Mouse (Mus musculus) forebrain, embryonic 12.5 days (tissue): Measurements from ENCODE around the gene Dph5. TPM values are rescaled to one million over a fixed set of nuclear protein-coding genes. Genes with fewer than 3 reads are reported as not detected.

Source experiments
- ATAC-seq: fragments of 200-750 bp; cut with Nextera tagmentation; 2 replicates; pipeline ENCODE4 v1.8.0; 2017; ENCODE audit warnings: moderate TSS enrichment; ENCODE audit not compliant: low FRiP score
- H3K27ac ChIP-seq: fragments of 300-500 bp; sonication (generic); 2 replicates; pipeline ENCODE4 v1.5.1; 2016; ENCODE audit warnings: mild to moderate bottlenecking
- H3K27me3 ChIP-seq: fragments of 300-500 bp; sonication (generic); 2 replicates; pipeline ENCODE4 v1.6.1; 2016; ENCODE audit warnings: mild to moderate bottlenecking
- H3K36me3 ChIP-seq: fragments of 300-500 bp; sonication (generic); replicated peaks from 2 replicates; pipeline ENCODE4 v1.6.1; 2016; ENCODE audit warnings: mild to moderate bottlenecking
- H3K4me1 ChIP-seq: fragments of 300-500 bp; sonication (generic); 2 replicates; pipeline ENCODE4 v1.6.1; 2016
- H3K4me2 ChIP-seq: fragments of 300-500 bp; sonication (generic); 2 replicates; pipeline ENCODE4 v1.6.1; 2016; ENCODE audit warnings: mild to moderate bottlenecking, moderate library complexity
- H3K4me3 ChIP-seq: fragments of 300-500 bp; sonication (generic); replicated peaks from 2 replicates; pipeline ENCODE4 v1.5.1; 2016; ENCODE audit warnings: mild to moderate bottlenecking
- H3K9ac ChIP-seq: fragments of 300-500 bp; sonication (generic); 2 replicates; pipeline ENCODE4 v1.6.1; 2016; ENCODE audit warnings: mild to moderate bottlenecking
- H3K9me3 ChIP-seq: fragments of 300-500 bp; sonication (generic); 2 replicates; pipeline ENCODE4 v1.6.1; 2016
- WGBS: fragments of 180-500 bp; shearing (Covaris S2); methylation state at CpG from one replicate; pipeline ENCODE4 v1.1.7; 2016; 5-methylcytosine and 5-hydroxymethylcytosine counted together
- polyA plus RNA-seq: library from polyadenylated mRNA; unstranded; fragments of >200 nt; fragmentation: Nextera tagmentation; extraction: Ambion mirVana; gene quantifications from 2 replicates; pipeline ENCODE4 v1.2.1, GENCODE M21; 2016

Dph5 gene
- polyA plus RNA-seq, 1 experiment from 2014 or later = 28.3 TPM

- no peaks in the 10 kb centered on the region for H3K9me3 ChIP-seq
- 91% methylated on average over 8 of the region's 8 CpGs for WGBS
- no peak overlapping the region for H3K4me2 ChIP-seq
- H3K4me1 ChIP-seq = no peaks in the 10 kb centered on the region
- no peak overlapping the region for H3K27ac ChIP-seq
- H3K9ac ChIP-seq = no peak overlapping the region
- no peaks in the 10 kb centered on the region for H3K27me3 ChIP-seq
- ATAC-seq = no peak
- no peak overlapping the region for H3K4me3 ChIP-seq
- peaks cover 31% of the 10 kb centered on the region for H3K36me3 ChIP-seq
Observed at GRCm38 (mm10) chr3:115941464-115941863, 53.8 kb downstream of the Dph5 start.

GRCm38 (mm10) chr3:115944376-115944775 is 56.7 kb downstream of the Dph5 start:
- no peaks in the 10 kb centered on the region for H3K9me3 ChIP-seq
- 71% methylated on average over 6 of the region's 6 CpGs for WGBS
- H3K27me3 ChIP-seq = no peaks in the 10 kb centered on the region
- H3K4me1 ChIP-seq = no peaks in the 10 kb centered on the region
- ATAC-seq = no peak
- peaks cover 38% of the 10 kb centered on the region for H3K36me3 ChIP-seq
- no peak overlapping the region for H3K4me2 ChIP-seq
- H3K27ac ChIP-seq = no peak overlapping the region
- H3K9ac ChIP-seq = no peak overlapping the region
- H3K4me3 ChIP-seq = no peak overlapping the region

- no peak overlapping the region for H3K4me2 ChIP-seq
- H3K27me3 ChIP-seq = no peaks in the 10 kb centered on the region
- no peak overlapping the region for H3K4me3 ChIP-seq
- peaks cover 46% of the 10 kb centered on the region for H3K36me3 ChIP-seq
- H3K9ac ChIP-seq = no peak overlapping the region
- no peak overlapping the region for H3K27ac ChIP-seq
- H3K4me1 ChIP-seq = no peaks in the 10 kb centered on the region
- 95% methylated on average over 8 of the region's 8 CpGs for WGBS
- H3K9me3 ChIP-seq = no peaks in the 10 kb centered on the region
- no peak for ATAC-seq
Observed at GRCm38 (mm10) chr3:115946272-115946671, 58.6 kb downstream of the Dph5 start.

- no peaks in the 10 kb centered on the region for H3K27me3 ChIP-seq
- no peak overlapping the region for H3K9ac ChIP-seq
- H3K4me2 ChIP-seq = no peak overlapping the region
- ATAC-seq = peak; percentile 30; the same call in 1 of the 2 replicates
- WGBS = 68% methylated on average over 3 of the region's 3 CpGs
- peaks cover 45% of the 10 kb centered on the region for H3K36me3 ChIP-seq
- no peaks in the 10 kb centered on the region for H3K4me1 ChIP-seq
- no peak overlapping the region for H3K27ac ChIP-seq
- H3K4me3 ChIP-seq = no peak overlapping the region
- no peaks in the 10 kb centered on the region for H3K9me3 ChIP-seq
Observed at GRCm38 (mm10) chr3:115949220-115949920, 61.7 kb downstream of the Dph5 start.

- no peak for ATAC-seq
- H3K9ac ChIP-seq = no peak overlapping the region
- H3K27ac ChIP-seq = no peak overlapping the region
- peaks cover 41% of the 10 kb centered on the region for H3K36me3 ChIP-seq
- H3K9me3 ChIP-seq = no peaks in the 10 kb centered on the region
- no peaks in the 10 kb centered on the region for H3K27me3 ChIP-seq
- H3K4me2 ChIP-seq = no peak overlapping the region
- H3K4me3 ChIP-seq = no peak overlapping the region
- no peaks in the 10 kb centered on the region for H3K4me1 ChIP-seq
- WGBS = 84% methylated on average over 6 of the region's 6 CpGs
Observed at GRCm38 (mm10) chr3:115949921-115950877, 62.6 kb downstream of the Dph5 start.

GRCm38 (mm10) chr3:115951221-115951620 is 63.6 kb downstream of the Dph5 start:
- no peaks in the 10 kb centered on the region for H3K9me3 ChIP-seq
- ATAC-seq = no peak
- no peak overlapping the region for H3K9ac ChIP-seq
- H3K36me3 ChIP-seq = peaks cover 47% of the 10 kb centered on the region
- WGBS = 32% methylated on average over 3 of the region's 3 CpGs
- no peak overlapping the region for H3K4me3 ChIP-seq
- H3K27ac ChIP-seq = no peak overlapping the region
- no peaks in the 10 kb centered on the region for H3K4me1 ChIP-seq
- H3K4me2 ChIP-seq = no peak overlapping the region
- no peaks in the 10 kb centered on the region for H3K27me3 ChIP-seq

GRCm38 (mm10) chr3:115952356-115952755 is 64.7 kb downstream of the Dph5 start:
- Histone ChIP-seq H3K36me3 (peaks cover 43% of the 10 kb centered on the region), H3K9ac (no peak overlapping the region), H3K4me2 (no peak overlapping the region), H3K27me3 (no peaks in the 10 kb centered on the region), H3K27ac (no peak overlapping the region), H3K4me3 (no peak overlapping the region), H3K9me3 (no peaks in the 10 kb centered on the region), H3K4me1 (no peaks in the 10 kb centered on the region)
- no peak for ATAC-seq
- 81% methylated on average over 4 of the region's 4 CpGs for WGBS

GRCm38 (mm10) chr3:115953088-115953487 is 65.5 kb downstream of the Dph5 start:
- Histone ChIP-seq H3K4me1 (no peaks in the 10 kb centered on the region), H3K27ac (0 out of 2 replicates have a peak overlapping the region, but pooled peaks have one; percentile 46), H3K27me3 (no peaks in the 10 kb centered on the region), H3K9me3 (no peaks in the 10 kb centered on the region), H3K4me2 (no peak overlapping the region), H3K4me3 (no peak overlapping the region), H3K36me3 (peaks cover 48% of the 10 kb centered on the region), H3K9ac (no peak overlapping the region)
- 68% methylated on average over 3 of the region's 3 CpGs for WGBS
- no peak for ATAC-seq

- no peak overlapping the region for H3K4me3 ChIP-seq
- H3K9me3 ChIP-seq = no peaks in the 10 kb centered on the region
- 96% methylated on average over 7 of the region's 7 CpGs for WGBS
- no peaks in the 10 kb centered on the region for H3K4me1 ChIP-seq
- no peak for ATAC-seq
- no peak overlapping the region for H3K27ac ChIP-seq
- H3K27me3 ChIP-seq = no peaks in the 10 kb centered on the region
- H3K36me3 ChIP-seq = peaks cover 40% of the 10 kb centered on the region
- no peak overlapping the region for H3K9ac ChIP-seq
- no peak overlapping the region for H3K4me2 ChIP-seq
Observed at GRCm38 (mm10) chr3:115957223-115957622, 69.6 kb downstream of the Dph5 start.

- peaks cover 23% of the 10 kb centered on the region for H3K36me3 ChIP-seq
- H3K27me3 ChIP-seq = no peaks in the 10 kb centered on the region
- no peak overlapping the region for H3K4me3 ChIP-seq
- WGBS = 62% methylated on average over 11 of the region's 11 CpGs
- no peak overlapping the region for H3K4me2 ChIP-seq
- no peak overlapping the region for H3K27ac ChIP-seq
- no peak overlapping the region for H3K9ac ChIP-seq
- no peaks in the 10 kb centered on the region for H3K9me3 ChIP-seq
- H3K4me1 ChIP-seq = no peaks in the 10 kb centered on the region
- ATAC-seq = no peak
Observed at GRCm38 (mm10) chr3:115961311-115962027, 73.8 kb downstream of the Dph5 start.

GRCm38 (mm10) chr3:115962028-115962415 is 74.4 kb downstream of the Dph5 start:
- no peak overlapping the region for H3K4me2 ChIP-seq
- H3K9ac ChIP-seq = no peak overlapping the region
- ATAC-seq = no peak
- H3K4me3 ChIP-seq = no peak overlapping the region
- H3K27ac ChIP-seq = no peak overlapping the region
- no peaks in the 10 kb centered on the region for H3K9me3 ChIP-seq
- 25% methylated on average over 4 of the region's 4 CpGs for WGBS
- peaks cover 23% of the 10 kb centered on the region for H3K36me3 ChIP-seq
- no peaks in the 10 kb centered on the region for H3K27me3 ChIP-seq
- no peaks in the 10 kb centered on the region for H3K4me1 ChIP-seq

- Histone ChIP-seq H3K9me3 (no peaks in the 10 kb centered on the region), H3K36me3 (peaks cover 9% of the 10 kb centered on the region; the same call in 1 of the 2 replicates), H3K4me3 (no peak overlapping the region), H3K27ac (no peak overlapping the region), H3K9ac (no peak overlapping the region), H3K27me3 (no peaks in the 10 kb centered on the region), H3K4me1 (no peaks in the 10 kb centered on the region), H3K4me2 (no peak overlapping the region)
- ATAC-seq = no peak
- 97% methylated on average over 1 of the region's 1 CpGs for WGBS
Observed at GRCm38 (mm10) chr3:115963597-115963996, 76.0 kb downstream of the Dph5 start.
